Mouse (Mus musculus) forebrain, embryonic 12.5 days (tissue): Measurements from ENCODE around the gene Nynrin. TPM values are rescaled to one million over a fixed set of nuclear protein-coding genes. Genes with fewer than 3 reads are reported as not detected.
A peak's percentile ranks its signal among the peaks of the same experiment; 100 is the strongest.

Source experiments
- ATAC-seq: fragments of 200-750 bp; cut with Nextera tagmentation; 2 replicates; pipeline ENCODE4 v1.8.0; 2017; ENCODE audit warnings: moderate TSS enrichment; ENCODE audit not compliant: low FRiP score
- H3K27ac ChIP-seq: fragments of 300-500 bp; sonication (generic); 2 replicates; pipeline ENCODE4 v1.5.1; 2016; ENCODE audit warnings: mild to moderate bottlenecking
- H3K27me3 ChIP-seq: fragments of 300-500 bp; sonication (generic); 2 replicates; pipeline ENCODE4 v1.6.1; 2016; ENCODE audit warnings: mild to moderate bottlenecking
- H3K36me3 ChIP-seq: fragments of 300-500 bp; sonication (generic); replicated peaks from 2 replicates; pipeline ENCODE4 v1.6.1; 2016; ENCODE audit warnings: mild to moderate bottlenecking
- H3K4me1 ChIP-seq: fragments of 300-500 bp; sonication (generic); 2 replicates; pipeline ENCODE4 v1.6.1; 2016
- H3K4me2 ChIP-seq: fragments of 300-500 bp; sonication (generic); 2 replicates; pipeline ENCODE4 v1.6.1; 2016; ENCODE audit warnings: mild to moderate bottlenecking, moderate library complexity
- H3K4me3 ChIP-seq: fragments of 300-500 bp; sonication (generic); replicated peaks from 2 replicates; pipeline ENCODE4 v1.5.1; 2016; ENCODE audit warnings: mild to moderate bottlenecking
- H3K9ac ChIP-seq: fragments of 300-500 bp; sonication (generic); 2 replicates; pipeline ENCODE4 v1.6.1; 2016; ENCODE audit warnings: mild to moderate bottlenecking
- H3K9me3 ChIP-seq: fragments of 300-500 bp; sonication (generic); 2 replicates; pipeline ENCODE4 v1.6.1; 2016
- WGBS: fragments of 180-500 bp; shearing (Covaris S2); methylation state at CpG from one replicate; pipeline ENCODE4 v1.1.7; 2016; 5-methylcytosine and 5-hydroxymethylcytosine counted together
- polyA plus RNA-seq: library from polyadenylated mRNA; unstranded; fragments of >200 nt; fragmentation: Nextera tagmentation; extraction: Ambion mirVana; gene quantifications from 2 replicates; pipeline ENCODE4 v1.2.1, GENCODE M21; 2016

The Nynrin gene
- polyA plus RNA-seq, 1 experiment from 2014 or later, result 23.9 TPM

- Histone ChIP-seq H3K27ac (no peak overlapping the region), H3K36me3 (no peaks in the 10 kb centered on the region), H3K4me2 (no peak overlapping the region), H3K4me3 (no peak overlapping the region), H3K27me3 (no peaks in the 10 kb centered on the region), H3K4me1 (no peaks in the 10 kb centered on the region), H3K9me3 (no peaks in the 10 kb centered on the region), H3K9ac (no peak overlapping the region)
- 81% methylated on average over 9 of the region's 9 CpGs for WGBS
- ATAC-seq, result no peak
Observed at GRCm38 (mm10) chr14:55845506-55846294, 8.1 kb upstream of the Nynrin start.

DNA sequence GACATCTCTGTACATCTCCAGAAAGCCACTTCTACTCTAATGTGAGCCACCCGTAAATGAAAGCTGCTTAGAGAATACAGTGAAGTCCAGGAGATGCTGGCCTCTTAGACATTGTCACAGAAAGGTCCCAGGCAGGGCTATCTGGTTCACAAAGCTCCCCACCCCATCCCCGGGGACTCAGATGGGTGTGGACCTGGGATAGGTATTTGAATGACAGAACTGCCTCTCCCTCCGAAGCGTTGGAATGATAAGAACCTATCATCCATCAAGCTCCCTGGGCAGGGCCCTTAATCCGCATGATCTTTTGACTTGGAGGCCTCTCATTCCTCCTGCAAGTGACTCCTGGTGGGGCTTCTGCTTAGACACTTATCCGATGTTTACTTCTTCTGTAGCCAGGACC, 2.9 kb upstream of the Nynrin start:
- ATAC-seq, result no peak
- Histone ChIP-seq H3K4me2 (no peak overlapping the region), H3K9ac (no peak overlapping the region), H3K36me3 (no peaks in the 10 kb centered on the region), H3K4me1 (peaks cover 30% of the 10 kb centered on the region), H3K4me3 (no peak overlapping the region), H3K27ac (no peak overlapping the region), H3K27me3 (no peaks in the 10 kb centered on the region), H3K9me3 (no peaks in the 10 kb centered on the region)
- 74% methylated on average over 6 of the region's 6 CpGs for WGBS

GRCm38 (mm10) chr14:55852646-55853551, 911 bp upstream of the Nynrin start:
- peaks cover 46% of the 10 kb centered on the region for H3K4me1 ChIP-seq
- peak overlapping the region; percentile 94 for H3K27ac ChIP-seq
- H3K4me2 ChIP-seq, result peak overlapping the region; percentile 85
- ATAC-seq, result peak; percentile 79
- peak overlapping the region; percentile 84 for H3K9ac ChIP-seq
- H3K9me3 ChIP-seq, result no peaks in the 10 kb centered on the region
- H3K36me3 ChIP-seq, result peaks cover 5% of the 10 kb centered on the region; the same call in 1 of the 2 replicates
- no peaks in the 10 kb centered on the region for H3K27me3 ChIP-seq
- H3K4me3 ChIP-seq, result peak overlapping the region; percentile 65
- 3% methylated on average over 11 of the region's 11 CpGs for WGBS

DNA sequence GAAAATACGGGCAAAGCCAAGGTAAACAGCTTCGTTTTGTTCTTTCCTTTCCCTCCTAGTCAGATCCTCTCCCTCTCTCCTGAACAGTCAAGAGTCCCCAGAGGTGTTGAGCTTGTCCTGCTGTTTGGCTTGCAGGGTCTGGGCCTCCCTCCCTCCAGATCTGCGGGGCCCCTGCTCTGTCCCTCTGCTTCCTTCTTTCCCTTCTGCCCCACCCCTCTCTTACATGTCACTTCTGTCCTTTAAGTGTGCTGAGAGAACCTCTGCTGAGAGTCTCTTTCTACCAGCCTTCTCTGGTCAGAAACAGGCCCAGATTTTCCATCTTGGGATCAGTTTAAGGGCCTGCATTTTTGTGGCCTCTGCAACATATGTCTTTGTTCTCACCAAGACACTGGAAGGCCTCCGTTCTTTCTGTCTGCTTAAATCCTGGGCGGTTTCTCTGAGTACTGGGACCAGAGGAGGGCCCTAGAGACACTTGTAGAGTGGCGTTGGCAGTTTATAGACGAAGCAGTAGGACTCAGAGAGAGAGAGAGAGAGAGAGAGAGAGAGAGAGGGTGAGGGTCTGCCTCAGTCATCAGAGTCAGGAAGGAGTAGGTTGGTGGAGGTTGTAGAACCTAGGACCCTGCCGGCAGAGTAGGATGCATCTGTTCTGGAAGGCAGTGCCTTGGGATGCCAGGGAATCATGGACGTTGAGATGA, 743 bp downstream of the Nynrin start:
- H3K4me1 ChIP-seq, result peaks cover 48% of the 10 kb centered on the region
- WGBS, result 0% methylated on average over 9 of the region's 9 CpGs
- peak overlapping the region; percentile 65 for H3K4me3 ChIP-seq
- H3K27me3 ChIP-seq, result no peaks in the 10 kb centered on the region
- ATAC-seq, result peak; percentile 15; the same call in 1 of the 2 replicates
- H3K4me2 ChIP-seq, result peak overlapping the region; percentile 85
- H3K27ac ChIP-seq, result peak overlapping the region; percentile 94
- H3K9me3 ChIP-seq, result no peaks in the 10 kb centered on the region
- peaks cover 9% of the 10 kb centered on the region; the same call in 1 of the 2 replicates for H3K36me3 ChIP-seq
- peak overlapping the region; percentile 84 for H3K9ac ChIP-seq

GRCm38 (mm10) chr14:55855101-55855561, 1.3 kb downstream of the Nynrin start:
- no peaks in the 10 kb centered on the region for H3K27me3 ChIP-seq
- H3K4me3 ChIP-seq, result peak overlapping the region; percentile 65
- H3K9ac ChIP-seq, result peak overlapping the region; percentile 84
- peak; percentile 12; the same call in 1 of the 2 replicates for ATAC-seq
- H3K36me3 ChIP-seq, result peaks cover 9% of the 10 kb centered on the region; the same call in 1 of the 2 replicates
- no peaks in the 10 kb centered on the region for H3K9me3 ChIP-seq
- H3K4me1 ChIP-seq, result peaks cover 48% of the 10 kb centered on the region
- H3K27ac ChIP-seq, result peak overlapping the region; percentile 94
- H3K4me2 ChIP-seq, result peak overlapping the region; percentile 85
- 2% methylated on average over 4 of the region's 4 CpGs for WGBS

DNA sequence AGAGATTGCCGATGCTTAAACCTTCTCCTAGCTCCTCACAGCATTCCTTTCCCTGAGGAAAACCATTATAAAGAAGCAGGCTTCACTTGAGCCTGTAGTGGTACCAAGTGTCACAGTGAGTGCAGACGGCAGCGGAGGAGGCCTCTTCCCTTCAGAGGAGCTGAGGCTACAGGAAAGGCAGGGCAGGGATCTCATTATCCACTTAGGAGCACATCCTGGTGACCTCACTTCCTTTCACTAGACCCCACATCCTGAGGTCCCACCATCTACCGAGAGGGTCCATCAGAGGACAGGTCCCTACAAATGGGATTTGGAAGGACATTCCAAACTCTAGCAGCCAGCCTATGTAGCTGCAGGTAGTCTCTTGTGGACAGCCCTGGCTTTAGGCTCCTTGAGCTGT, 3.8 kb downstream of the Nynrin start:
- Histone ChIP-seq H3K4me3 (no peak overlapping the region), H3K4me2 (peak overlapping the region; percentile 10; the same call in 1 of the 2 replicates), H3K27ac (no peak overlapping the region), H3K4me1 (peaks cover 57% of the 10 kb centered on the region), H3K36me3 (peaks cover 9% of the 10 kb centered on the region; the same call in 1 of the 2 replicates), H3K27me3 (no peaks in the 10 kb centered on the region), H3K9me3 (no peaks in the 10 kb centered on the region), H3K9ac (no peak overlapping the region; the same call in 1 of the 2 replicates)
- ATAC-seq, result no peak
- WGBS, result 74% methylated on average over 4 of the region's 4 CpGs

GRCm38 (mm10) chr14:55862186-55862585, 8.4 kb downstream of the Nynrin start:
- H3K4me3 ChIP-seq, result no peak overlapping the region
- H3K4me1 ChIP-seq, result peaks cover 27% of the 10 kb centered on the region
- H3K27me3 ChIP-seq, result no peaks in the 10 kb centered on the region
- H3K9ac ChIP-seq, result no peak overlapping the region
- no peaks in the 10 kb centered on the region for H3K9me3 ChIP-seq
- H3K36me3 ChIP-seq, result peaks cover 49% of the 10 kb centered on the region
- no peak for ATAC-seq
- no peak overlapping the region for H3K27ac ChIP-seq
- WGBS, result 80% methylated on average over 6 of the region's 6 CpGs
- no peak overlapping the region for H3K4me2 ChIP-seq

- Histone ChIP-seq H3K4me1 (peaks cover 21% of the 10 kb centered on the region), H3K9me3 (no peaks in the 10 kb centered on the region), H3K9ac (no peak overlapping the region), H3K4me3 (no peak overlapping the region), H3K36me3 (peaks cover 47% of the 10 kb centered on the region), H3K4me2 (no peak overlapping the region), H3K27me3 (no peaks in the 10 kb centered on the region), H3K27ac (0 out of 2 replicates have a peak overlapping the region, but pooled peaks have one; percentile 8)
- WGBS, result 89% methylated on average over 10 of the region's 10 CpGs
- no peak for ATAC-seq
Observed at GRCm38 (mm10) chr14:55862970-55863369, 9.2 kb downstream of the Nynrin start.

DNA sequence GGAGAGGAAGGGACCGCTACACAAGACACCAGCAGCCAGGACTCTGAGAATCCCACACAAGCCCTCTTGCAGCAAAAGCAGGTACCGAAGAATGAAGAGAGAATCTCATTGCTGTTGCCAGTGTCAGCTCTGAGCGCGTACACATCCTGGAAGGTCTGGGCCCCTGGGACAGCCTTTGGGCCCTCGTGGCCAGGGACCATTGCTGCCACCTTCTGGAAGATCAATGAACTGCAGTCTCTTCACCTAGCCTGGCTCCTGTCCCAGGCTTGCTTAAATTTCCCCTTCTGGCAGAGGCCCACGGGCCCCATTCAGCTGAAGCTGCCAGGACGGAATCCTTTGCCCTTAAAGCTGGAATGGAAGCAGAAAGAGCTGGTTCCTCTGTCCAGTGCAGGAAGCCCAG, 10.0 kb downstream of the Nynrin start:
- no peak overlapping the region for H3K4me2 ChIP-seq
- whole genome bisulfite sequencing, result 29% methylated on average over 7 of the region's 7 CpGs
- H3K9ac ChIP-seq, result no peak overlapping the region
- ATAC-seq, result peak; percentile 64; the same call in 1 of the 2 replicates
- H3K27me3 ChIP-seq, result no peaks in the 10 kb centered on the region
- peaks cover 54% of the 10 kb centered on the region for H3K36me3 ChIP-seq
- peaks cover 20% of the 10 kb centered on the region for H3K4me1 ChIP-seq
- no peaks in the 10 kb centered on the region for H3K9me3 ChIP-seq
- no peak overlapping the region for H3K4me3 ChIP-seq
- H3K27ac ChIP-seq, result 0 out of 2 replicates have a peak overlapping the region, but pooled peaks have one; percentile 8

GRCm38 (mm10) chr14:55866962-55867361, 13.2 kb downstream of the Nynrin start:
- no peak overlapping the region for H3K9ac ChIP-seq
- no peaks in the 10 kb centered on the region for H3K27me3 ChIP-seq
- H3K4me1 ChIP-seq, result peaks cover 9% of the 10 kb centered on the region
- H3K4me2 ChIP-seq, result no peak overlapping the region
- H3K27ac ChIP-seq, result no peak overlapping the region
- no peak for ATAC-seq
- 40% methylated on average over 4 of the region's 4 CpGs for WGBS
- no peak overlapping the region for H3K4me3 ChIP-seq
- H3K36me3 ChIP-seq, result peaks cover 83% of the 10 kb centered on the region
- H3K9me3 ChIP-seq, result no peaks in the 10 kb centered on the region

GRCm38 (mm10) chr14:55868230-55869026, 14.6 kb downstream of the Nynrin start:
- Histone ChIP-seq H3K27ac (no peak overlapping the region), H3K4me3 (no peak overlapping the region), H3K9me3 (no peaks in the 10 kb centered on the region), H3K36me3 (peaks cover 90% of the 10 kb centered on the region), H3K9ac (no peak overlapping the region), H3K4me1 (peaks cover 6% of the 10 kb centered on the region), H3K4me2 (no peak overlapping the region), H3K27me3 (no peaks in the 10 kb centered on the region)
- no peak for ATAC-seq
- 92% methylated on average over 14 of the region's 14 CpGs for WGBS
